Mouse (Mus musculus): ENCODE measurements around the gene Pcsk4. TPM values are rescaled to one million over a fixed set of nuclear protein-coding genes. Genes with fewer than 3 reads are reported as not detected.

The Pcsk4 gene
- polyA plus RNA-seq, 1 experiment from 2014 or later = 2.2 TPM

GRCm38 (mm10) chr10:80341491-80342304, 12.4 kb upstream of the Pcsk4 start:
- peak overlapping the region; percentile 46 for H3K4me2 ChIP-seq (replicated peaks; ENCODE audit: low read depth)
- peaks cover 8% of the 10 kb centered on the region for H3K27me3 ChIP-seq (ENCODE audit: control insufficient read depth, insufficient read depth, low read length)
- H3K27ac ChIP-seq (replicated peaks) = no peak overlapping the region
- H3K36me3 ChIP-seq (ENCODE audit: control insufficient read depth, insufficient read depth, low read length) = no peaks in the 10 kb centered on the region
- peaks cover 11% of the 10 kb centered on the region; the same call in 1 of the 2 replicates for H3K4me1 ChIP-seq (replicated peaks; ENCODE audit: control insufficient read depth, insufficient read depth)
- 13% methylated on average over 40 of the region's 47 CpGs for WGBS
- no peak for DNase-seq (ENCODE audit: low spot score)
- no peak overlapping the region for H3K9ac ChIP-seq (ENCODE audit: low read length)
- ATAC-seq (ENCODE audit: low FRiP score, low TSS enrichment) = no peak
- no peaks in the 10 kb centered on the region for H3K9me3 ChIP-seq (ENCODE audit: control insufficient read depth, low read length)
- H3K4me3 ChIP-seq (ENCODE audit: low read depth, low read length) = peak overlapping the region; percentile 17; the same call in 1 of the 2 replicates
- no peak for TF ChIP-seq EP300 (optimal IDR thresholded peaks at IDR 0.05)
- TF ChIP-seq CTCF (IDR thresholded peaks at IDR 0.05; ENCODE audit: low read depth) = no peak

GRCm38 (mm10) chr10:80341026-80341425, 11.7 kb upstream of the Pcsk4 start:
- H3K4me1 ChIP-seq (replicated peaks; ENCODE audit: control insufficient read depth, insufficient read depth) = peaks cover 11% of the 10 kb centered on the region; the same call in 1 of the 2 replicates
- no peak overlapping the region for H3K9ac ChIP-seq (ENCODE audit: low read length)
- no peak overlapping the region for H3K27ac ChIP-seq (replicated peaks)
- H3K9me3 ChIP-seq (ENCODE audit: control insufficient read depth, low read length) = no peaks in the 10 kb centered on the region
- DNase-seq (ENCODE audit: low spot score) (no peak), ATAC-seq (ENCODE audit: low FRiP score, low TSS enrichment) (no peak)
- no peaks in the 10 kb centered on the region for H3K36me3 ChIP-seq (ENCODE audit: control insufficient read depth, insufficient read depth, low read length)
- peaks cover 8% of the 10 kb centered on the region for H3K27me3 ChIP-seq (ENCODE audit: control insufficient read depth, insufficient read depth, low read length)
- H3K4me3 ChIP-seq (ENCODE audit: low read depth, low read length) = no peak overlapping the region
- H3K4me2 ChIP-seq (replicated peaks; ENCODE audit: low read depth) = no peak overlapping the region
- WGBS = 44% methylated on average over 21 of the region's 21 CpGs
- TF ChIP-seq EP300 (optimal IDR thresholded peaks at IDR 0.05) = no peak
- no peak for TF ChIP-seq CTCF (IDR thresholded peaks at IDR 0.05; ENCODE audit: low read depth)

- Histone ChIP-seq H3K4me1 (replicated peaks; ENCODE audit: control insufficient read depth, insufficient read depth) (peaks cover 9% of the 10 kb centered on the region; the same call in 1 of the 2 replicates), H3K36me3 (ENCODE audit: control insufficient read depth, insufficient read depth, low read length) (no peaks in the 10 kb centered on the region)
These were observed 10.8 kb upstream of the Pcsk4 start for GRCm38 (mm10) chr10:80339941-80340750.

GRCm38 (mm10) chr10:80336263-80336662, 7.0 kb upstream of the Pcsk4 start:
- H3K27me3 ChIP-seq (ENCODE audit: control insufficient read depth, insufficient read depth, low read length) = peaks cover 2% of the 10 kb centered on the region; the same call in 1 of the 2 replicates
- H3K9ac ChIP-seq (ENCODE audit: low read length) = no peak overlapping the region
- DNase-seq (ENCODE audit: low spot score) (no peak), ATAC-seq (ENCODE audit: low FRiP score, low TSS enrichment) (no peak)
- no peaks in the 10 kb centered on the region for H3K36me3 ChIP-seq (ENCODE audit: control insufficient read depth, insufficient read depth, low read length)
- H3K9me3 ChIP-seq (ENCODE audit: control insufficient read depth, low read length) = no peaks in the 10 kb centered on the region
- no peak overlapping the region for H3K4me2 ChIP-seq (replicated peaks; ENCODE audit: low read depth)
- no peaks in the 10 kb centered on the region for H3K4me1 ChIP-seq (replicated peaks; ENCODE audit: control insufficient read depth, insufficient read depth)
- no peak overlapping the region for H3K4me3 ChIP-seq (ENCODE audit: low read depth, low read length)
- 83% methylated on average over 12 of the region's 12 CpGs for WGBS
- TF ChIP-seq EP300 (optimal IDR thresholded peaks at IDR 0.05) (no peak), CTCF (IDR thresholded peaks at IDR 0.05; ENCODE audit: low read depth) (no peak)
- H3K27ac ChIP-seq (replicated peaks) = no peak overlapping the region

More at GRCm38 (mm10) chr10:80339941-80340750, 10.8 kb upstream of the Pcsk4 start:
- no peak overlapping the region for H3K27ac ChIP-seq (replicated peaks)
- no peaks in the 10 kb centered on the region for H3K9me3 ChIP-seq (ENCODE audit: control insufficient read depth, low read length)
- TF ChIP-seq CTCF (IDR thresholded peaks at IDR 0.05; ENCODE audit: low read depth) = peak; percentile 95
- TF ChIP-seq EP300 (optimal IDR thresholded peaks at IDR 0.05) = no peak
- no peak overlapping the region; the same call in 1 of the 2 replicates for H3K4me2 ChIP-seq (replicated peaks; ENCODE audit: low read depth)
- DNase-seq (ENCODE audit: low spot score) (peak; percentile 89), ATAC-seq (ENCODE audit: low FRiP score, low TSS enrichment) (peak; percentile 22; the same call in 1 of the 2 replicates)
- H3K9ac ChIP-seq (ENCODE audit: low read length) = peak overlapping the region; percentile 27; the same call in 1 of the 2 replicates
- no peak overlapping the region for H3K4me3 ChIP-seq (ENCODE audit: low read depth, low read length)
- peaks cover 8% of the 10 kb centered on the region for H3K27me3 ChIP-seq (ENCODE audit: control insufficient read depth, insufficient read depth, low read length)
- WGBS = 19% methylated on average over 19 of the region's 19 CpGs

GRCm38 (mm10) chr10:80332525-80332989, 3.3 kb upstream of the Pcsk4 start:
- no peak for ATAC-seq (ENCODE audit: low FRiP score, low TSS enrichment)
- Histone ChIP-seq H3K27ac (replicated peaks) (no peak overlapping the region), H3K4me1 (replicated peaks; ENCODE audit: control insufficient read depth, insufficient read depth) (peaks cover 9% of the 10 kb centered on the region; the same call in 1 of the 2 replicates), H3K36me3 (ENCODE audit: control insufficient read depth, insufficient read depth, low read length) (no peaks in the 10 kb centered on the region), H3K27me3 (ENCODE audit: control insufficient read depth, insufficient read depth, low read length) (no peaks in the 10 kb centered on the region), H3K9ac (ENCODE audit: low read length) (no peak overlapping the region), H3K9me3 (ENCODE audit: control insufficient read depth, low read length) (no peaks in the 10 kb centered on the region), H3K4me2 (replicated peaks; ENCODE audit: low read depth) (no peak overlapping the region), H3K4me3 (ENCODE audit: low read depth, low read length) (no peak overlapping the region)
- DNase-seq (ENCODE audit: low spot score) = no peak
- TF ChIP-seq CTCF (IDR thresholded peaks at IDR 0.05; ENCODE audit: low read depth) (no peak), EP300 (optimal IDR thresholded peaks at IDR 0.05) (no peak)
- 75% methylated on average over 5 of the region's 5 CpGs for WGBS
